Mouse (Mus musculus): ENCODE results near the gene Kctd5.

DNA sequence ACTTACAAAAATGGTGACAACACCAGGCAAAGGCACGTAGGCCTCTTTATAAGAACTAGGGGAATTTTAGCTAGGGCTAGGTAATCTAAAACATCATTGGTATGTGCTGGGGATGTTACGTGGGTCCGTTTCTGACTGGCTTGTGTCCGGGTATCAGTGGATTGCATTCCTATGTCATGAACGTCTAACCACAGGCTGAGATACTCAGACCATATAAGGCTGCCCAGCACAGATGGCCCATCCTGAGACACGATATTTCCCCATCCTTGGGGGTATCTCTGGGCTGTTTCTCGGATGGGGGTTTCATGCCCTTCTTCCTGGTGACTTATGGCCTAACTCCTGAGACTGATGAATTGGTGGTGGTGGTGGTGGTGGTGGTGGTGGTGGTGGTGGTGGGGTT, 38.2 kb downstream of the Kctd5 start:
- TF ChIP-seq POLR2A (IDR thresholded peaks at IDR 0.05; ENCODE audit: borderline replicate concordance, extremely low read depth, insufficient read depth, insufficient read length, poor library complexity, severe bottlenecking) (no peak), CTCF (IDR thresholded peaks at IDR 0.05; ENCODE audit: borderline replicate concordance, extremely low read depth, insufficient read depth, insufficient read length) (no peak)
